Mouse (Mus musculus) lung, postnatal 10 days (tissue): ENCODE results near the gene Ppp1r9b.

Source experiments
- DNase-seq: peaks from one replicate; pipeline ENCODE4 v3.0.0; 2021

Gene Ppp1r9b

DNA sequence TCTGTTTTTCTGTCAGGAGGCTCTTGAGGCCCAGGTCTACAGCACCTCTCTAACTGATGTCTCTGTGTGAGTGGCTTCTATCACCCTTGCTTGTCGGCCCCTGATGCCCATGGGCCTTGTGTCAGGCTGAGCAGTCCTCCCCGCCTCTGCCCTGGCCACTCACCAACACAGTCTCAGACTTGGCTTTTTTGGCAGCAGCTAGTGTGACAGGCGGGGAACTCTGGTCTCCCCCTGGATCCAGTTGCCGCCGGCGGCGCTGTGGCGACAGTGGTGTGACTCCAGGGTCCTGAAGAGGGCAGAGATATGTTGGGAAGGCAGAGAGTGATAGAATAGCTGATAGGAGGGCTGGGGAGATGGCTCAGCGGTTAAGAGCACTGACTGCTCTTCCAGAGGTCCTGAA lies 62.2 kb downstream of the Ppp1r9b start:
- peak; percentile 47 for DNase-seq
